Mouse (Mus musculus): ENCODE measurements around the gene Slco2a1. TPM values are rescaled to one million over a fixed set of nuclear protein-coding genes. Genes with fewer than 3 reads are reported as not detected.
A peak's percentile ranks its signal among the peaks of the same experiment; 100 is the strongest.

Gene Slco2a1
- polyA plus RNA-seq, 1 experiment from 2014 or later: 1.8 TPM

DNA sequence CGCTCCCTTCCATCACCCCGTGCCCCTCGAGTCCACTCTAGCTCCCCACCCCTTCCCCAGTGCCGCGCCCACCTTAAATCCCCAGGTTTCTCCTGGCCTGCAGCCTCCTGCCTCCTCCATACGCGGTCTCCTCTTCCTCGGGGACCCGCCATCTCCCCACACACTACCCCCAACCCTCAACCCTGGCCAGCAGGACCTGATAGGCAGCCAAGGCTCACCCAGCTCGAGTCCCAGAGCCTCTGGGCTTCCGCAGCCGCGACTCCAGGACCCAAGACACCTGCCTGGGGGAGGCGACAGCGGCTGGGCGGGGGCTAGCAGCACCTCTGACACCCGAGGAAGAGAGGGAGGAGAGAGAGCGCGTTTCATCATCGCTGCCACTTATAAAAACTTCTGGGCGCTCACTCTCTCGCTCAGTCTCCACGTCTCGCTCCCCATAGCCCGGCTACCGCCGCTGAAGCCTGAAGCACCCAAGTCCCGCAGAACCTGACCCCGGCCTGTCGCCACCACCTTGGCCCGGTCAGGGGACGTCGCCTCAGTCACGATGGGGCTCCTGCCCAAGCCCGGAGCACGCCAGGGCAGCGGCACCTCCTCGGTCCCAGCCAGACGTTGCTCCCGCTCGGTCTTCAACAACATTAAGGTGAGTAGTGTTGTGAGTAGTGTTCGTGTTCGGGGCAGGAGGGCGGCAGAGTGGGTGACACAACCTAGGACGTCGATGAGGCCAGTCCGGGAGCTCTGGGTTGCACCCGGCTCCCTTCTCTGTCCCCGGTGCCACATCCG is 19.8 kb downstream of the Slco2a1 start:
- H3K4me2 ChIP-seq (ENCODE audit: low read depth, low read length): peak overlapping the region; percentile 95
- H3K9ac ChIP-seq (replicated peaks; ENCODE audit: low read length): peak overlapping the region; percentile 62
- peaks cover 3% of the 10 kb centered on the region; the same call in 1 of the 2 replicates for H3K27me3 ChIP-seq (ENCODE audit: control insufficient read depth, insufficient read depth, low read length)
- H3K27ac ChIP-seq (replicated peaks; ENCODE audit: low read depth, low read length): no peak overlapping the region; the same call in 1 of the 2 replicates
- WGBS: under 1% methylated on average over 48 of the region's 50 CpGs
- peak; percentile 40 for DNase-seq (ENCODE audit: low spot score)
- ATAC-seq (replicated peaks; ENCODE audit: insufficient number of reproducible peaks, low FRiP score, low TSS enrichment, low read depth): peak; percentile 42; the same call in 1 of the 2 replicates
- peak overlapping the region; percentile 41 for H3K4me3 ChIP-seq (ENCODE audit: low read depth, low read length)
- H3K9me3 ChIP-seq (replicated peaks; ENCODE audit: control insufficient read depth, low read length): no peaks in the 10 kb centered on the region
- H3K4me1 ChIP-seq (ENCODE audit: control insufficient read depth, insufficient read depth, low read length): peaks cover 3% of the 10 kb centered on the region; the same call in 1 of the 2 replicates
- no peaks in the 10 kb centered on the region for H3K36me3 ChIP-seq (replicated peaks; ENCODE audit: control insufficient read depth, insufficient read depth, low read depth, low read length)

DNA sequence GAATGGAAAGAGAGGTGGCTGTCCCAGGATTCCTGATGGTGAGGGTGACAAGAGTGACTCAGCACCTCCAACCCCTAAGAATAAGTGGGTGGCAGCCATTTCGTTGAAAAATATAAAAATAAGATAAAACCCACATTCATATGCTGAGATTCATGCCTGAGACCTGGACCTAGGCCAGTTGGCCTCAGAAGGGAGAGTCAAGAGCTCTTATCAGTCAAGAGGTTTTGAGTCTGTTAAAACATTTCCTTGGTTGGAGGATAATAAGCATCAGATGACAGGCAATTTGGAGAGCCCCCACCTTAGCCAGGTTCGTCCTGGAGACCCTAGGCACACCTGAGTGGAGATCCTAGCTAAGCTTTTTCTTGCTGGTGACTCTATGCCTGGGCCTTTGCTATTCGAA is 21.6 kb downstream of the Slco2a1 start:
- Histone ChIP-seq H3K36me3 (replicated peaks; ENCODE audit: control insufficient read depth, insufficient read depth, low read depth, low read length) (no peaks in the 10 kb centered on the region), H3K9ac (replicated peaks; ENCODE audit: low read length) (no peak overlapping the region), H3K4me2 (ENCODE audit: low read depth, low read length) (no peak overlapping the region), H3K27ac (replicated peaks; ENCODE audit: low read depth, low read length) (no peak overlapping the region), H3K4me1 (ENCODE audit: control insufficient read depth, insufficient read depth, low read length) (peaks cover 3% of the 10 kb centered on the region; the same call in 1 of the 2 replicates), H3K4me3 (ENCODE audit: low read depth, low read length) (no peak overlapping the region), H3K9me3 (replicated peaks; ENCODE audit: control insufficient read depth, low read length) (no peaks in the 10 kb centered on the region), H3K27me3 (ENCODE audit: control insufficient read depth, insufficient read depth, low read length) (peaks cover 3% of the 10 kb centered on the region; the same call in 1 of the 2 replicates)
- DNase-seq (ENCODE audit: low spot score): no peak
- no peak for ATAC-seq (replicated peaks; ENCODE audit: insufficient number of reproducible peaks, low FRiP score, low TSS enrichment, low read depth)
- 77% methylated on average over 3 of the region's 3 CpGs for WGBS

- no peak overlapping the region for H3K9ac ChIP-seq (replicated peaks; ENCODE audit: low read length)
- H3K27me3 ChIP-seq (ENCODE audit: control insufficient read depth, insufficient read depth, low read length): no peaks in the 10 kb centered on the region
- WGBS: 7% methylated on average over 5 of the region's 5 CpGs
- H3K4me1 ChIP-seq (ENCODE audit: control insufficient read depth, insufficient read depth, low read length): peaks cover 2% of the 10 kb centered on the region; the same call in 1 of the 2 replicates
- H3K36me3 ChIP-seq (replicated peaks; ENCODE audit: control insufficient read depth, insufficient read depth, low read depth, low read length): no peaks in the 10 kb centered on the region
- no peaks in the 10 kb centered on the region for H3K9me3 ChIP-seq (replicated peaks; ENCODE audit: control insufficient read depth, low read length)
- H3K4me3 ChIP-seq (ENCODE audit: low read depth, low read length): no peak overlapping the region
- ATAC-seq (replicated peaks; ENCODE audit: insufficient number of reproducible peaks, low FRiP score, low TSS enrichment, low read depth) (no peak), DNase-seq (ENCODE audit: low spot score) (peak; percentile 77)
- no peak overlapping the region for H3K4me2 ChIP-seq (ENCODE audit: low read depth, low read length)
- no peak overlapping the region for H3K27ac ChIP-seq (replicated peaks; ENCODE audit: low read depth, low read length)
These were observed 24.9 kb downstream of the Slco2a1 start for GRCm38 (mm10) chr9:103013366-103013765.

DNA sequence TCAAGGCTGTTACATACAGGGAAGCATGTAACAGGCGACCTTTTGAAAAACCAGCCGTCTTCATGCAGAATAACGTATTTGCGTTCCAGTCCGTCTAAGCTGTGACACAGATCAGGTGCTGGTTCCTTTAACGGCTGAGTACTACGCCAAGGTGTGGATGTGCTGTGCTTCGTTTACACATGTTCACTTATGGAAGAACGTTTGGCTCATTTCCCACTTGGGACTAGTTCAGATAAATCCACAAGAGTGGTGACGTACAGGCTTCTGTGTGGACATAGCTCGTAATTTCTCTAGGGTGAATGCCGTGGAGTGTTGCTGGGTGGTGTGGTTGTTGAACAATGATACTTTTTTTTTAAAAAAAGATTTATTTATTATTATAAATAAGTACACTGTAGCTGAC is 26.2 kb downstream of the Slco2a1 start:
- ATAC-seq (replicated peaks; ENCODE audit: insufficient number of reproducible peaks, low FRiP score, low TSS enrichment, low read depth) (no peak), DNase-seq (ENCODE audit: low spot score) (no peak)
- Histone ChIP-seq H3K36me3 (replicated peaks; ENCODE audit: control insufficient read depth, insufficient read depth, low read depth, low read length) (no peaks in the 10 kb centered on the region), H3K4me3 (ENCODE audit: low read depth, low read length) (no peak overlapping the region), H3K9ac (replicated peaks; ENCODE audit: low read length) (no peak overlapping the region), H3K9me3 (replicated peaks; ENCODE audit: control insufficient read depth, low read length) (no peaks in the 10 kb centered on the region), H3K27ac (replicated peaks; ENCODE audit: low read depth, low read length) (no peak overlapping the region), H3K4me1 (ENCODE audit: control insufficient read depth, insufficient read depth, low read length) (no peaks in the 10 kb centered on the region), H3K4me2 (ENCODE audit: low read depth, low read length) (no peak overlapping the region), H3K27me3 (ENCODE audit: control insufficient read depth, insufficient read depth, low read length) (no peaks in the 10 kb centered on the region)
- 88% methylated on average over 12 of the region's 12 CpGs for whole genome bisulfite sequencing

GRCm38 (mm10) chr9:103024116-103024515 is 35.6 kb downstream of the Slco2a1 start:
- Histone ChIP-seq H3K4me2 (ENCODE audit: low read depth, low read length) (no peak overlapping the region), H3K9ac (replicated peaks; ENCODE audit: low read length) (no peak overlapping the region), H3K9me3 (replicated peaks; ENCODE audit: control insufficient read depth, low read length) (no peaks in the 10 kb centered on the region), H3K4me1 (ENCODE audit: control insufficient read depth, insufficient read depth, low read length) (no peaks in the 10 kb centered on the region), H3K27ac (replicated peaks; ENCODE audit: low read depth, low read length) (no peak overlapping the region), H3K27me3 (ENCODE audit: control insufficient read depth, insufficient read depth, low read length) (no peaks in the 10 kb centered on the region), H3K4me3 (ENCODE audit: low read depth, low read length) (no peak overlapping the region), H3K36me3 (replicated peaks; ENCODE audit: control insufficient read depth, insufficient read depth, low read depth, low read length) (no peaks in the 10 kb centered on the region)
- WGBS: 80% methylated on average over 4 of the region's 4 CpGs
- DNase-seq (ENCODE audit: low spot score) (no peak), ATAC-seq (replicated peaks; ENCODE audit: insufficient number of reproducible peaks, low FRiP score, low TSS enrichment, low read depth) (no peak)

- Histone ChIP-seq H3K36me3 (replicated peaks; ENCODE audit: control insufficient read depth, insufficient read depth, low read depth, low read length) (no peaks in the 10 kb centered on the region), H3K9ac (replicated peaks; ENCODE audit: low read length) (no peak overlapping the region), H3K4me3 (ENCODE audit: low read depth, low read length) (no peak overlapping the region), H3K27me3 (ENCODE audit: control insufficient read depth, insufficient read depth, low read length) (no peaks in the 10 kb centered on the region), H3K27ac (replicated peaks; ENCODE audit: low read depth, low read length) (no peak overlapping the region), H3K4me1 (ENCODE audit: control insufficient read depth, insufficient read depth, low read length) (no peaks in the 10 kb centered on the region), H3K4me2 (ENCODE audit: low read depth, low read length) (no peak overlapping the region), H3K9me3 (replicated peaks; ENCODE audit: control insufficient read depth, low read length) (no peaks in the 10 kb centered on the region)
- DNase-seq (ENCODE audit: low spot score) (no peak), ATAC-seq (replicated peaks; ENCODE audit: insufficient number of reproducible peaks, low FRiP score, low TSS enrichment, low read depth) (no peak)
- 64% methylated on average over 11 of the region's 11 CpGs for WGBS
These were observed 38.8 kb downstream of the Slco2a1 start for GRCm38 (mm10) chr9:103027150-103027889.

DNA sequence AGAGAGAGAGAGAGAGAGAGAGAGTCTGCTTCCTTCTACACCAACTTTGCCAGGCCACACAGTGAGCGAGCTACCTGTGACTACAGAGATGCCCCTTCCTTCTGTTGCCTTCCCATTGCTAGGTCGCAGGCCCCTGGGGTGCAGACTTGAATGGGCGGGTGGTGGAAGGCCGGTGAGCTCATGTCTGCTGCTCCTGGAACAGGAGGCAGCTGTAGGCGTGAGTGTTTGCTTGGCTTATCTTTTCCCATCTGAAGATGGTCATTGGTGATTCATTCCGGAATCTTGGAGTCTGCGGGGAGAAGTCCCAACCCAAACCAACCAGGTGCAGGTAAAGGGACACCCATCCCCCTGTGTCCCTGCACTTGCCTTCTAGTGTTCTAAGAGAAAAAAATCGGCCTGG is 40.5 kb downstream of the Slco2a1 start:
- Histone ChIP-seq H3K4me2 (ENCODE audit: low read depth, low read length) (no peak overlapping the region), H3K4me1 (ENCODE audit: control insufficient read depth, insufficient read depth, low read length) (no peaks in the 10 kb centered on the region), H3K27ac (replicated peaks; ENCODE audit: low read depth, low read length) (no peak overlapping the region), H3K9me3 (replicated peaks; ENCODE audit: control insufficient read depth, low read length) (no peaks in the 10 kb centered on the region), H3K4me3 (ENCODE audit: low read depth, low read length) (no peak overlapping the region), H3K36me3 (replicated peaks; ENCODE audit: control insufficient read depth, insufficient read depth, low read depth, low read length) (no peaks in the 10 kb centered on the region), H3K9ac (replicated peaks; ENCODE audit: low read length) (no peak overlapping the region), H3K27me3 (ENCODE audit: control insufficient read depth, insufficient read depth, low read length) (no peaks in the 10 kb centered on the region)
- DNase-seq (ENCODE audit: low spot score) (no peak), ATAC-seq (replicated peaks; ENCODE audit: insufficient number of reproducible peaks, low FRiP score, low TSS enrichment, low read depth) (no peak)
- WGBS: 59% methylated on average over 8 of the region's 8 CpGs

DNA sequence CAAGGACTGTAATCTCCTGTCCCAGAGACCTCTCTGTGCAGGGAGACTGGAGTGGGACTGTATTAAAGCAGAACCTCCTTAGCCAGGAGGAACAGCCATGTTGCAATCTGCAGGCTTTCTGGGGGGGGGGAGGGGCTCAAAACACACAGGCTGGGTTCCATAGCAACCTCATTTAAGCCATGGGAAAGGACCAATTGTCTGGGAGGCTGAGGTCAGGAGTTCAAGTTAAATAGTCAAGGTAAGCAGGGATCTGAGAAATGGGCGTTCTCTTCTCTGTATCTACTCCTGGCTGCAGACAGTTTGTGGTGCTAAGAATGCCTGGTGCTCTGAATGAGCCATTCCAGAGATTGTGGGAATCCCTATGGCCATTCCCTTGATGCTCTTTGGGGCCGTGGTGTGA is 41.5 kb downstream of the Slco2a1 start:
- Histone ChIP-seq H3K4me3 (ENCODE audit: low read depth, low read length) (no peak overlapping the region), H3K27me3 (ENCODE audit: control insufficient read depth, insufficient read depth, low read length) (no peaks in the 10 kb centered on the region), H3K9ac (replicated peaks; ENCODE audit: low read length) (no peak overlapping the region), H3K9me3 (replicated peaks; ENCODE audit: control insufficient read depth, low read length) (no peaks in the 10 kb centered on the region), H3K4me1 (ENCODE audit: control insufficient read depth, insufficient read depth, low read length) (no peaks in the 10 kb centered on the region), H3K4me2 (ENCODE audit: low read depth, low read length) (no peak overlapping the region), H3K27ac (replicated peaks; ENCODE audit: low read depth, low read length) (no peak overlapping the region), H3K36me3 (replicated peaks; ENCODE audit: control insufficient read depth, insufficient read depth, low read depth, low read length) (no peaks in the 10 kb centered on the region)
- DNase-seq (ENCODE audit: low spot score) (no peak), ATAC-seq (replicated peaks; ENCODE audit: insufficient number of reproducible peaks, low FRiP score, low TSS enrichment, low read depth) (no peak)
- WGBS: 86% methylated on average over 2 of the region's 2 CpGs
